Mouse (Mus musculus) bone marrow, adult 2 months (tissue): ENCODE measurements around the gene Fam213b.

Experiments
- CTCF ChIP-seq: fragments of 200-500 bp; IDR thresholded peaks from 2 replicates; pipeline ENCODE4 v1.5.1; 2011; ENCODE audit warnings: low read length, control low read depth; ENCODE audit not compliant: control insufficient read depth, insufficient read depth
- POLR2A ChIP-seq: fragments of 200-500 bp; IDR thresholded peaks from 2 replicates; pipeline ENCODE4 v1.6.1; 2011; ENCODE audit warnings: low read depth, mild to moderate bottlenecking, control low read depth, low read length, borderline replicate concordance; ENCODE audit not compliant: control insufficient read depth

DNA sequence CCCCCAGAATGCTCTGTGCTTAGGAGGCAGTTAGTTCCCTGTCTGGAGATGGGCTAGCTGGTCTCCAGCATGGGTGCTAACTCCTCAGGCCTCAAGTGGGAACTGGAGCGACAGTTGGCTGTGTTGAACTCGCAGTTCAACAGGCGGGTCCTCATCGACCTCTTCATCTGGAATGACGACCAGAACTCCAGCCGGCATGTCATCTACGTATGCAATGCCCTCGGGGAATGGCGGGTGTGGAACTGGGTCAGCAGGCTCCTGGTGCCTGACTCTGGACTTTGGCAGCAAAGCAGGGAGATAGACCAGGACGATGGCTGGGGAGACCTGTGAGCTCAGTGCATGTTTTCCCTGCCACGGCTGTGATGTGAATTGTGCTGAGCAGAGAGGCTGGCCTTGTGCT, 13.5 kb downstream of the Fam213b start:
- TF ChIP-seq CTCF (no peak), POLR2A (no peak)
